Mouse (Mus musculus): ENCODE results near the gene Slc6a16.
A peak's percentile ranks its signal among the peaks of the same experiment; 100 is the strongest.
"Not testable (repeated sequence)": the region's sequence is repeated elsewhere in the genome, so short reads cannot be mapped to it uniquely, and the experiment has no call there.

The Slc6a16 gene

DNA sequence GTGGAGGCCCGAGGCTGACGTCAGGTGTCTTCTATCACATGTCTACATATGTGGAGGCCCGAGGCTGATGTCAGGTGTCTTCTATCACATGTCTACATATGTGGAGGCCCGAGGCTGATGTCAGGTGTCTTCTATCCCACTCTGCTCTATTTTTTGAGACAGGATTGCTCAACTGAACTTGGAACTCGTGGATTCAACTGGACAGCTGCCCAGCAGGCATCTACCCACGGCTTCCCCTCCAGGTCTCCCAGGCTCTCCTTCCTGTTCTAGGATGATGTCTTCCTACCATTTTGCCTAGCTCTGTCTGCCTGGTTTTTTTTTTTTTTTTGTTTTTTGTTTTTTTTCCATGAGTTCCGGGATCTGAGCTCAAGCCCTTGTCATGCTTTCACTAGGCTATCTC lies 14.9 kb downstream of the Slc6a16 start:
- DNase-seq, result not testable (repeated sequence)

DNA sequence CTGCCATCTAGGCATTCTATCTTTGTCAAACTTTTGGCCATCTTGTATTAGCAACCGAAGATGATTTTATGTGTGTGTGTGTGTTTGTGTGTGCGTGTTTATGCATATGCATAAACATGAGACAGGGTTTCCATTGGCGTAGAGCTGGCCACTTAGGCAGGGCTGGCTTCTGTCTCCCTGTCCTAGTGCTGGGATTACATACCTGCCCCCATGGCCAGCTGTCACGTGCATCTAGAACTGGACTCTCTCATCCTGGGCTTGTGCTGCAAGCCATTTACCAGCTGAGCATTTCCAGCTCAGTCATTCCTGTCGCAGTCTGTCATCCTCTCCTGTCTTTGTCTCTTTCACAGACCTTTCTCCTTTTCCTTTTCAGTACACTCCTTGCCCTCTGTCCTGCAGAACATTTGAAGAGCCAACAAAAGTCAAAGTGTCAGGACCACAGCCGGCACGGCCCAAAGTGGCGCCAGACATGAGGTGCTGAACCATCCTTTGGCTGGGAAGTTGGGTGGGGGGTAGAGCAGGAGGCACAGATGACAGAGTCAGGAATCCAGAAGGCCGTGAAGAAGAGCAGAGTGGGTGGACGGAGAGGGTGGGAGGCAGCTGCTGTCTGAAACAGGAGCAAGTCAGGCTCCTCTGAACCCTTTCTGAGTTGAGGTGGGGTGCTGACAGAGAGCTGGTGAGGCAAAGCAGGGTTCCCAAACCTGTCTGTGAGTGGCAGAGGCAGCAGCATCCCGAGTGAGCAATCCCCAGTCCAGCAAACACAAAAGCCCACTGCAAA lies 16.4 kb downstream of the Slc6a16 start:
- no peak for DNase-seq

DNA sequence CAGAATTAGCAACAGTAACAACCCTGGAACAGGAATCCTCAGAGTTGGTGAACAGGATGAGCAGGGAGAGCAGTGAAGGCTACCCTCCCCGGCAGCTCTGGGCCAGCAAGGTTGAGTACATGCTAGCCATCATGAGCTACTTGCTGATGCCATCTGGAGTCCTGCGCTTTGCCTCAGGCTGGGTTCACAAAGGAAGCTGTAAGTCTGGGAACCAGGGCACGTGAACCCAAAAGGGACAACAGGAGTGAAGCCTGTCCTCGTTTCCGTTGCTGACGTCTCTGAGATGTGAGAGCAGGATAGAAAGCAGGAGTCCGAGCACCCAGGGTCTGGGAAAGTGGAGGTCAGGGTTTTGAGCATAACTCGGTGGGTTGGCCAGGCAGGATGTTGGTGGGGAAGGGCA lies 18.4 kb downstream of the Slc6a16 start:
- DNase-seq, result no peak

DNA sequence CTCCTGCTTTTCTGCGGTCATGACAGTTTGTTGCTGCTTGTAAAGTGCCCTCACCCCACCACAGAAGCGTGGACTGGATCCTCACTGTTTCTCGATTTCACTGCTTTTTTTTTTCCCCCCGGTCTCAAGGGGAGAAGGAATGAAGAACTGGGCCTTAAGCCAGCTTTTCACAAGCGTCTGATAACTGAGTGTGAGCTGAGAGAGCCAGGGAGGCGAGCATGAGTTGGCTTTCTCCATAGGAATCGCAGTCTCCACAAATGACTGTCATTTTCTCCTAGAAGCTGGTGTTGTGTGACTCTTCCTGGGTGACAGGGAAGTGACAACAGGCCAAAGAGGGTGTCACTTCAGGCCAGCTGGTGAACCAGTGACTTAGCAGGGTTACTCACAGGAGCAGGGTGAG lies 21.4 kb downstream of the Slc6a16 start:
- DNase-seq, result no peak

DNA sequence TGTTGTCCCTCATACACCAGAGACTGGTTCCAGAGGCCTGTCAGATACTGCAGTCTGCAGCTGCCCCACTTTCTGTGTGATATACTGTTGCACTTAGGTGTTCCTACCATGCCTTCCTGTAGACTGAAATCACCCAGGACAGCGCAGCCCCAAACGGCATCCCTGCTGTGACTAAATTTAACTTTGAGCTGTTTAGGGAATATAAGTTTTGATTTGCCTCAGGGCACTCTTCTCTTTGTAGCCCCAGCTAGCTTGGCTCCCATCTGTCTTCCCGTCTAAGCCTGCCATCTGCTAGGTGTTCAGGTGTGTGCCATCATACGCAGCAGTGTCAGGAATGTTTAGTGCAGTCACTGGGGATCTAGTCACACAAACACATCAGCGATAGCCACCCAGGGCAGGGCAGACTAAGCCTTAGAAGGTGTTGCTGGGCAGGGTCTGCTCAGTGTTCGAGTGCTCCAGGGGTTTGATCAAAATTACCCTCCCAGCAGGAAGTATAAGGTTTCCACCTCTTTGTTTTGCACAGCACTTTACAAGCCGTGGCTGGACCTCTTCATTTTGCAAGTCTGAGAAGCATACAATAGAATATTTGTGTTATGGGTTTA lies 22.2 kb downstream of the Slc6a16 start:
- DNase-seq, result no peak

DNA sequence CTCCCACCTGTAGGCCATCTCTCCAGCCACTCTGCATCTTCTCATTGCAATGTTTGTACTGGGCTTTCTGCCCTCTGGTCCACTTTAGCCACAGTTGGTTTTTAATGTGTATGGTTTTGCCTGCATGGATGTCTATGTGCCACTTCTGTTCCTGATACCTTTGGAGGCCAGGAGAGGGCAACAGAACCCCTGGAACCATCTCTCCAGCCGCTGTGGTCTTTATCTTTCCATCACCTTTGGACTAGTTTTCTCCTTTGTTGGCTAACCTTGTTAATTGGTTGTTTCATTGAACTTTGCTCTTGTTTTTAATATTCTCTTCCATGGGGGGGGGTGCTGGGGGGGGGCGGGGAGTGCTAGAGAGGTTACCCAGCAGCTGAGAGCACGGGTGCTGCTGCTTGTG lies 23.5 kb downstream of the Slc6a16 start:
- no peak for DNase-seq

DNA sequence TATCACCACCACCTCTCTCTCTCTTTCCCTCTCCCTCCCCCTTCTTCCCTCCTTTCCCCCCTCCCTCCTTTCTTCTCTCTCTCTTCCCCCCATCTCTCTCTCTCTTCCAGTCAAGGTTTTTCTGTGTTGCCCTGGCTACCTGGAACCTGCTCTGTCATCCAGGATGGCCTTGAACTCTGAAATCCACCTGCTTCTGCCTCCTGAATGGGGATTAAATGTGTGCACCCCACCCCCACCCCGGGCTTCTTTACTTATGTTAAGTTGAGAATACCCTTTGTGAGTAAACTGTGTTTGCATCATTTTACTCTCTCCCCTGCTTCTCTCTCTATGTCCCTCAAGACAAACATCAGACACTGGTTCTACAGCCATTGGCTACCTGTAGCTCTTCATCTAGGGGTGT lies 24.6 kb downstream of the Slc6a16 start:
- DNase-seq, result no peak

DNA sequence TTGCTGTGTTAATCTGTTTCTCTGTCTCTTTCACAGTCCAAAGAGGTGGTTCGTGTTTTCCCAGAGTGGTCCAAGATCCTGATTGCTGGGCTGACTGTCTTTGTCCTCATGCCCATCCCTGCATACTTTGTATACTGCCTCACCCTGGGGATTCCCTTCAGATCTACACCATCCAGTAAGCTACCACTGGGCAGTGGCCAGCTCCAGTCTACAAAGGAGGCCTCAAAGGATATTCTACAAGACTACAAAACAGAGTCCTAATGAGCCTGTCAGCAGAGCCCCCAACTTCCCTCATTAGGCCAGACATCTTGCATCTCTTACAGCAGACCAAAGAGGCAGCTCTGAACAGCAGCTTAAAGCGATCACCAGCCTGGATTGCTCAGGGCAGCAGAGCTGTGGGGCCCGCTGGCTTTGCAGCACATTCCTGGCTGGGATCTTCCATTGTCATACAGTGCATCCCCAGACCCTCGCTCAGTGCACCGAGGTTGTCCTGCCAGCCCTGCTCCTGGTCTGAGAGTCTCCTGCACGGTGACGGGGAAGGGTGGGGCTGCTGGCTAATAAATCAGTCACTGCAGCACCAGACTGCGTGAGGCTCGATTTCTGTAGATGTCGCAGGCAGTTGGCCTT lies 32.0 kb downstream of the Slc6a16 start:
- DNase-seq, result no peak

DNA sequence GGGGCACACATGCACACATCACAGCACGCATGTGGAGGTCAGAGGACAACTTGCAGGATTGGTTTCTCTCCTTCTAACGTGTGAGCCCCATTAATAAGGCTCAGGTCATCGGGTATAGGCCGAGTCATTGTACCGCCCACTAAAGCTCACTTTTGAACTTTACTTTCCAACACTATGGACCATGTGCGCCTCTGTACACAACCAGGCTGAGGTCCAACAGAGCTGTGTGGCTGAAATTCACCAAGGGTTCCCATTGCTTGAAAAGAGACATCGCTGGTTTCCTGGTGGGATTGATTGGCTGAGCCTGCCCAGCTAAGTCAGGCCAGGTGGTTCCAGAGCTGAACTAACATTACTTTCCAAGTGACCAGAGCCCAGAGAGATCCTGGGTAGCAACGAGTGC lies 32.8 kb downstream of the Slc6a16 start:
- DNase-seq, result no peak

DNA sequence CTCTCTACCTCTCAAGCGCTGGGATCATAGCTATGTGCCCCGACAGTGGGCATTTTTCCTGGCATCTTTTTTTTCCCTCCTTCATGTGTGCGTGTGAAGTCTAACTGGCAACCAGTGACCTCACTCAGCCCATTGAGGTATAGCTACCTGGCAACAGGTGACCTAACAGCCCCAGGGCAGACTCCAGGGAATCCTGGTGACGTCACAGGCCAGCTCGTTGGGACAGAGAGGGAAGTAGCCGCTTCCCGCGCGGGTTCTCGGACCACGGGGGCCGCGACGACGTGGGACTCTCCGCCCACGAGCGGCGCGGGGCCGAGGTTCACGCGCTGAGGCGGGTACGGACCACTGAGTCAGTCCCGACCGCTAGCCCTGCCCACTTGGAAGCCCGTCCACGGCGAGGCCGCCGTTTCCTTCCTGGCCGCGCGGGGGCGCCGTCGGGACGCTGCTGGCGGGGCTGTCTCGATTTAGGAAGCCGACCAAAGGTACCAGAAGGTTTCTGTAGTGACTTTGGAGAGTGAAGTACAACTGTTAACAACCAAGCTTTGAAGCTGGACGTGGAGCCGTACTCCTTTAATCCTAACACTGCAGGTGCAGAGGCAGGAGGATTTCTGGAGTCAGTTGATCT lies 36.4 kb downstream of the Slc6a16 start, which contains the start of gene Slc6a21:
Gene Slc6a21, plus strand, starts transcription at position 378 of the 625 bp plus-strand sequence.
- DNase-seq, result peak; percentile 75

DNA sequence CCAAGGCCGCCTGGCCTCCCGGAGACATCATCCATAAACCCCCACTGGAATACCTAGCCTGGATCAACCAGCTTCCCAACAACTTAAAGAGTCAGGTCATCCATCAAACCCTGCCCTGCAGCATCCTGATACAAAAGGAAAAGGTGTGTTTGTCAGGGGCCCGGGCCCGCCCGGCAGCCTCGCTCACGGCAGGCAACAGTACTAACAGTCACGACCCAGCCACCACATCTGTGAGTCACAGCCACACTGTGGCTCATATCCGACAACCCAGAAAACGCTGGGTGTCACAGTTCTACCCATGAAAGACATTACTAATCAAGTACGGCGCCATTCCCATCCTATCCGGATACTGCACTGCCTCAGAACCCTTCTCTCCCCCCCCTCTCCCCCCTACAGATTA lies 45.6 kb downstream of the Slc6a16 start:
- no peak for DNase-seq

DNA sequence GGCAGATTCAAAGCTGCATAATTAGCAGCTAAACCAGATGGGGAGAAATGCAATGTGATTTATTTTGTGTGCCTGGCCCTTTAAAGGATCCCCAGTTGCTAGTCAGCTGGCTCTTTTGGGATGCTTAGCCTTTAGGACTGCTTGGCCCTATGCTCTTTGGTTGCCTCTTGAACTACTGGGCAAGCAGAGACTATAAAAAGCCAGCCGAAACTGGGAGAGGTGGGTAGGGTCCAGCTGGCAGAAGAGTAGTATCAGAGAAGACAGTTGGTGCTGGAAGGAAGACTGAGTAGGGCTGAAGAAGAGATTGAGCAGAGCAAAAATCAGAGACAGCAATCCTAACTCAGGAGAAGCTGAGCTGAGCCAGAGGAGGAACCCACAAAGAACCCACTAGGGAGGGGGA lies 55.7 kb downstream of the Slc6a16 start:
- no peak for DNase-seq

DNA sequence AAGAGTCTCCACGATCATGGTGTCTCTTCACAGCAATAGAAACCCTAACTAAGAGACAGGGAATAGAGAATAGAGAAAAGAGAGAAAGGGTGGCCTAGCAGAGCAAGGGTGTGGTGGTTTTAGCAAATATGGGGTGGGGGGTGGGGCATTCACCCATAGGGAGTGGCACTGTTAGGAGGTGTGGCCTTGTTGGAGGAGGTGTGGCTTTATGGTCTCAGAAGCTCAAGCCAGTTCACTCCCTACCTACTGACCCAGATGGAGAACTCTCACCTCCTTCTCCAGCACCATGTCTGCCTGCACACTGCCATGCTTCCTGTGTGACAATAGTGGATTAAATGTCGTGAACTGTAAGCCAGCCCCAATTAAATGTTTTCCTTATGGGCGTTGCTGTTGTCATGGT lies 56.7 kb downstream of the Slc6a16 start:
- DNase-seq, result no peak

DNA sequence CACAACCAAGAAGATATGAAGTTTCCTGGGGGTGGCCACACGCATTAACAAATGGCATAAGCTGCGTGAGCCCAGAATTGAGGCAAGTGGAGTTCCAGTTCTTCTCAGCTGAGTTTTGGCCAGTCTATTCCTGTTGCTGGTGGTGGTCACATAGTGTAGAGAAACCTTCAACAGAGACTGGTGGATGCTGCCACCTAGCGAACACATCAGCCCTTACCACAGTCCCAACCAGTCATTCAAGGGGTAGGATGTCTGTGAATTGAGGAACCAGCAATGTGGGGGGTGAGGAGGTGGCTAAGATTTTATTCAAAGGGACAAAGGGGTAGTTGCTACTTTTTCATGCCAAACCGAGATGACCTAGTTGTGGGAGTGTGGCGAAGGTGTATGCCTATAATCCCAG lies 58.9 kb downstream of the Slc6a16 start:
- no peak for DNase-seq

DNA sequence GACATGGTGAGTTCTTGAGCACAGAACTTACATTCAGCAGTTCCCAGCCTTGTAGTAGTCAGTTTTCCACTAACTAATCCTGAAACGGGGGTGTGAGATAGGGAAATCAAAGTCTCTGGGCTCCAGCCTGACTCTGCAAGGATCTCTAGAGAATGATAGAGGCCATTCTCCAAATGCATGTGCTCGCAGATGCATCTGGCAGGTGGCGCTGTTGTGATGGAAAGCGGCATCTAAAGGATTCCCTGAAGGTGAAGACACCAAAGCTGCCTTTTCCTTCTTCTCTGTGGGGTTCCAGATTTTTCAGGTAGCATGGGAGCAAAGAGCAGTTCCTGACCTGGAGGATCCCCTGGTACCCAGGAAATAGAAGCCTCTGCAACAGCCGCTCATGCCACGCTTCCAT lies 59.4 kb downstream of the Slc6a16 start:
- DNase-seq, result peak; percentile 66

DNA sequence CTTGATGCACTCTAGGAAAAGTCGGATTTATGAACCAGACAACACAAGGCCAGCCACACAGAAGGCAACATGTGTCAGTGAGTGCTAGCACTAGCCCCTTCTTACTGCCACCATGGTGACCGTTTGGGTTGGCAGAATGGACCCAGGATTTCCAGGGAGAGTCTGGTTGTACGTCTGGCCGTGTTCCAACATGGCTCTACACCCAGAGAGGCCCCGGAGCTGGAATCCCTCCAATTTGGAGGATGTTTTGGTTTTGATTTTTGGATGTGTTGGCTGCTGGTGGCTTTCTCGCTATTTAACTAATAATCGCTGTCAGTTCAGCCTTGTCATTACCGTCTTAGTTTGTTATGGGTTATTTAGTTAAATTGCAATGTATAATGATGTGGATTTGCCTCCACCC lies 61.7 kb downstream of the Slc6a16 start:
- DNase-seq, result no peak

DNA sequence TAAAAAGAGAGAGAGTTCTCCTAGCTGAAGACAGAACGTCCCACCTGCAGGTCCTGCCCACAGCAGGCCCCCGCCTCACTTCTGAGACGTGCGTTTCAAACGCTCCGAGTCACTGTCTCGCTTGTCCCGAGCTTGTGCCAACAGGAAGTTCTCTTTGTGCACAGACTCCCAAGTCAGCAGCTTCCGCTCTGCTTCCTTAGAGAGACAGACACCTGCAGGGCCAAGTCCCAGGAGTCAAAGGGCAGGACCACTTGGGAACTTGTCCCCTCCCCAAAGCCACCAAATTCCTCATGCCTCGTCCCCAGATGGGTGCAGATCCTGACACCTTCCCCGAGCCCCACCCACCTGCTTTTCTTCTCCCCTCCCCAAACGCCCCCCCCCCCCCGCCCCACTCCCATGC lies 64.0 kb downstream of the Slc6a16 start:
- DNase-seq, result no peak

DNA sequence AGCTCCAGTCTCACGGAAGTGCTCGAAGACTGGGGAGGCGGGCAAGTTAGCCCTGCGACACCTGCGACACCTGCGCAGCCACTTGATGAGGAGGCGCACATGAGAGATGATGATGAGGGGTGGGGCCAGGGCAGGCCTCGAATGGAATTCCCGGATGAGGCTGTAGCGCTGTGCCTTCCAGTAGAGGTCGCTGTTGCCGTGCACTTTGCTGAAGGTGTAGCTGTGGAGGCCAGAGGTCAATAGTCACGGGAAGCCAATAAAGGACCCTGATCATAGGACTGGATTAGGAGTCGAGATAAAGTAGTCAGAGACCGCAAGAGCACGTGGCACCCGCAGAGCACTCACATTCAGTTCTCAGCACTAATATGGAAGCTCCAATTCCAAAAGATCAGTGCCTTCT lies 64.4 kb downstream of the Slc6a16 start:
- peak; percentile 82 for DNase-seq

DNA sequence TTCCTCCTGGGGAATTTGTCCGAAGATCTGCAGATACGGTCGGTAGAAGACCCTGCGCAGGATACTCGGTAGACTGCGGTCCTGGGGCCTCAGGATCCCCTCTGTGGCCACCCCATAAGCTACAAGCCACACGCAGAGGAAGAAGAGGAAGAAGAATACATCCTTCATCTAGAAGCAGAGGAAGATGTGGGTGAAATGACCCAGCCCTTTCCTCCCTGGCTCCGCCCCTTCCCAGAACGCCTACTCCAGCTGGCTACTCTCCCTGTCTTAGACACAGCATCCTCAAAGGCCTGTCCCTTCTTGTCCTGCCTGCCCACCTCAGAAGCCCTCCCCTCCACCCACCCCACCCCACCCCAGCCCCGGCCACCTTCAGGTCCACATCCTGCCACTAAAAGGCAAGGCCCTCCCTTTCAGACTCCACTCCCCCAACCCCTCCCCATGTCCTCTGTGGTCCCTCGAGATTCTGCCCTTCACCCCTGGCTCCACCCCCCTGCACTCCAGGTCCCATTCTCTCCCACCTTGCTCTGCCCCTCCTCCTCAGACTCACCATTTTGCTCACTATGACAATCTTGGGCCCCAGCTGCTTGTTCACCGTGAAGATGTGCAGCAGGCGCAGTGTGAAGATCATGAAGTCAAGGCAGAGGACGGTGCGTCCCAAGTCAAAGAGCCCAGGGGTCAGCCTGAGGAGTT lies 67.8 kb downstream of the Slc6a16 start:
- no peak for DNase-seq

DNA sequence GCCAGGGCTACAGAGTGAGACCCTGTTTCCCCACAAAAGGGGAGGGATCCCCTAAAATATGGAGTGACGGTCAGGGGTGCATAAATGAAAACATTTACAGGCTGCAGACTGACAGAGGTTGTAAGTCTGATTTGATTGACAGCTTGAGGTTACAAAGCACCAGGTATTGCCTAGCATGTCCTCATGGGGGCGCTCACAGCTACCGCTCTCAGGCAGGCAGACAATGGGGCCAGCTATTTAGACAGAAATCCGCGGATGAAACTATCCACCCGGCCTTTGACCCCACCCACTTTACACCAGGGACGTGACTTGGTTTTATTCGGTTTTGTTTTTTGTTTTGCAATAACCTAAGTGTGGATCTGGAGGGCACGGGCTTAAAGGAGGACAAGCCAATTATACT lies 68.6 kb downstream of the Slc6a16 start:
- peak; percentile 42 for DNase-seq

DNA sequence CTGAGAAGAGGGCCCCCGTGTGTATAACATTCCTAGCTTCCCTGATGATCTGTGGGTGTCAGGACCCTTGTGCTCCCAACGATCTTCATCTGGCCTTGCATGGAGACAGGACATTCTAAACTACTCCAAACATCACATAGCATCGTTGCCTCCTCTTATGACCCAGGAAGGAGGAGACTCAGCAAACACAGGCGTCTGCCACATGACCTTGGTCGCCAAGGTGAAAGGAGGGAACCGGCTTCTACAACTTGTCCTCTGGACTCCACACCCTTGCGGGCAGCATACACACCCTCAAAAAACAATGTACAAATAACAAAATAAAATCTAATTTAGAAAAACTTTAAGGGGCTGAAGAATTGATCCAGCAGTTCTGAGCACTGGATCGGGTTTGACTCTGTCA lies 71.1 kb downstream of the Slc6a16 start:
- no peak for DNase-seq

DNA sequence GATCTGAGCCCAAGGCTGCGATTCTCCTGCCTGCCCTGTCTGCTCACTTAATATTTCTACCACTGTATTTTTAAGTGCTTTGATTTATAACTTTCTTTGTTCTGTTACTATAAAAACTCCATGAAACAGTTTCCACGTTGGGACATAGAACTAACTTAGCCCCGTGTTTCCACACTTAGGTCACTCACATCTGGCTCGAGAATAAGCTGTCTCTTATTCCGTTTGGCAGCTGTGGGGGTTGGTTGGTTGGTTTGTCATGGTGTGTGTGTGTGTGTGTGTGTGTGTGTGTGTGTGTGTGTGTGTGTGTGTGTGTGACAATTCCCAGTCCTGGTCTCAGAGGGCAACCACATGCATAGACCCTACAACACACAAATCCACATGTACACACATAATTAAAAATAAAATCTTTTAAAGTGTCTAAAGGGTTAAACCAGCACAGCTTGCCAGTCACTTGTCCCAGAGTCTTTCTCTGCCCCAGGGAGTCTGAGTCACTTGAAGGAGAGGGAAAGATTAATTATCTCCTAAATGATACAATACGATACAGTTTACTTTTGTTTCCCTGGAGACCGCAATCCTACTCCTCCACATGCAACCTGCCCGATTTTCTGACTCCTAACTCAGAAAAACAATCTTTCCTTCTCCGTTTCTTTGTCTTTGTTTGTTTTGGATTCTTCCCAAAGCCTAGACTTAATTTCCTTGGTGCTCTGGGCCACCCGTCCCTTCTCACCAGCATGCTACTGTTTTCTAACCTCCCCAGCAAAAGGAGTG lies 72.0 kb downstream of the Slc6a16 start:
- no peak for DNase-seq
